Mouse (Mus musculus): ENCODE data around the gene Olfr272. TPM values are rescaled to one million over a fixed set of nuclear protein-coding genes. Genes with fewer than 3 reads are reported as not detected.

Olfr272 gene
- polyA plus RNA-seq (2021; fragmentation: Nextera tagmentation), result not detected in 2 replicates
- long read RNA-seq, experiment 1, result 0 reads
- long read RNA-seq, experiment 2, result 0 reads

DNA sequence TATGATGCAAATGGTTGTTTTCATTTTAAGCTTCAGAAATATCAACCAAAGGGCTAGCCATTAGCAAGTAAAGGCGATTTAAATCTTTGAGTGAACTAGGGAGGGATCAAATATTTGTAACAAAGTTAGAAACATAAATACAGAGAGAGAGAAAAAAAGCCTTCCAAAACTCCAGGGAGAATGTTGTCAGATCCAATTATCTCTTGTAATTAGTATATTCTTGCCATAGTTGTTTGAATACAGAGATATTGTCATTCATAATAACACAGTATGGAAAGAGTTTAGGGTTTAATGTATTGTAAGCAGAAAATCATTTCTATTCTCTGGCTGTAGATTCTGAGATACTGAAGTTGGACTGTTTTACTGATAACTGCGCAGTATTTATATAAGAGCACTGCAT, at the start of gene Olfr272:
Gene Olfr272 (minus strand): TSS at position 101 of the 400 bp plus-strand sequence.

DNA sequence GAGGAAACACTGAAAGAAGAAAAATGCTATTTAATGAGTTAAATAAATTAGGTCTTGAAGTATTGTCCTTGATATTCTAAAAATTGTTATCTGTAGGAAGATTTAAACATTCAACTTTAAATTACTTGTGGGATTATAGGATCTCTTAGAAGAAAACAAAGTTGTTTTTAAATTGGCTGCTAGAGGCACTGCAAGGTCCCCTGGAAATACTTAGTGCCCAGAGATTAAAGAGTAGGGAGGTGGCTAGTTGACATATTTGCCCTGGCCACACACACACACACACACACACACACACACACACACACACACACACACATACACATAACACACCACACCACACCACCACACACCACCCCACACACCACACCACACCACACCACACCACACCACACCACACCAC, 45.3 kb upstream of the Olfr272 start, which contains the start of gene Olfr270:
Gene Olfr270 (plus strand): TSS at position 301 of the 400 bp plus-strand sequence.

Other genes starting within 250 kb of the Olfr272 start
- not detected in 2 replicates for gene Olfr275, start 104.6 kb downstream of the Olfr272 start, polyA plus RNA-seq (2021; fragmentation: Nextera tagmentation)
- gene Olfr273, start 59.9 kb downstream of the Olfr272 start, polyA plus RNA-seq (2021; fragmentation: Nextera tagmentation), result not detected in 2 replicates
- not detected in 2 replicates for gene Olfr270, start 45.4 kb upstream of the Olfr272 start, polyA plus RNA-seq (2021; fragmentation: Nextera tagmentation)
- not detected in 2 replicates for gene Nipsnap3a, start 70.1 kb upstream of the Olfr272 start, polyA plus RNA-seq (2021; fragmentation: Nextera tagmentation)
- gene Nipsnap3b, start 92.7 kb upstream of the Olfr272 start, polyA plus RNA-seq (2021; fragmentation: Nextera tagmentation), result 51.1 and 53.9 TPM in 2 replicates
- 2.0 and 2.5 TPM in 2 replicates for gene Abca1, start 240.7 kb upstream of the Olfr272 start, polyA plus RNA-seq (2021; fragmentation: Nextera tagmentation)

All from layer of hippocampus, adult 6 months (tissue).